In genomic region chr5:20997555-20997954, GRCm38 (mm10) we compare ENCODE assay signal across 14 mouse cellular contexts.
"Had no signal": no experiment of that assay in that cellular context is flagged by ENCODE, and none has a peak within 500 bp of the region (broad histone marks: within the 10 kb centered on the region; RNA-seq: fewer than 3 reads in every experiment).

No protein-coding gene starts in this region.

- H3K9ac ChIP-seq: kidney, embryonic 15.5 days; midbrain, embryonic 13.5 days; stomach, embryonic 15.5 days had no signal

- ATAC-seq: intestine, embryonic 16.5 days; lung, postnatal 0 days; midbrain, embryonic 13.5 days had no signal

- DNase-seq: kidney, adult 2 months; kidney, postnatal 14 days; lung, adult 2 months; lung, postnatal 36 days; right cerebral cortex, postnatal 14 days; thymus, adult 2 months; thymus, postnatal 4 days had no signal

- H3K4me2 ChIP-seq: kidney, embryonic 15.5 days; midbrain, embryonic 13.5 days; stomach, embryonic 15.5 days had no signal

- H3K9me3 ChIP-seq: kidney, embryonic 15.5 days; limb, embryonic 10.5 days; stomach, embryonic 15.5 days had no signal

- H3K27me3 ChIP-seq: kidney, embryonic 15.5 days; midbrain, embryonic 13.5 days; stomach, embryonic 15.5 days had no signal

- H3K4me3 ChIP-seq: kidney, embryonic 15.5 days; left cerebral cortex, adult 2 months; limb, embryonic 10.5 days; midbrain, embryonic 13.5 days; stomach, embryonic 15.5 days had no signal

- H3K27ac ChIP-seq: kidney, embryonic 15.5 days; left cerebral cortex, adult 2 months; limb, embryonic 10.5 days; midbrain, embryonic 13.5 days; stomach, embryonic 15.5 days had no signal

- H3K4me1 ChIP-seq: kidney, embryonic 15.5 days; limb, embryonic 10.5 days; midbrain, embryonic 13.5 days; stomach, embryonic 15.5 days had no signal
